Comparison of ENCODE assay signal across 8 mouse cellular contexts in genomic region chr11:30657069-30657468, GRCm38 (mm10). TPM values are rescaled to one million over a fixed set of nuclear protein-coding genes. Genes with fewer than 3 reads are reported as not detected.
DNase-seq lines count a peak whose midpoint lies in the region; ATAC-seq and TF ChIP-seq lines count a peak whose summit lies in the region.

No protein-coding gene starts in this region.

- DNase-seq in embryonic facial prominence, embryonic 11.5 days (ENCODE audit: low spot score) = peak; percentile 48
- no peak for DNase-seq in embryonic facial prominence, embryonic 10.5 days (ENCODE audit: low spot score)
- peak; percentile 74 for DNase-seq in 3T3-L1 (ENCODE audit: low read depth, low spot score)
- DNase-seq in c-Kit-positive CD71-positive TER-119-negative erythroid progenitor cells, embryonic 14.5 days (ENCODE audit: low read depth) = peak; percentile 19
- DNase-seq in forebrain, postnatal 0 days = peak; percentile 78
- peak; percentile 52 for DNase-seq in kidney, postnatal 10 days

- H3K4me3 ChIP-seq in embryonic facial prominence, embryonic 11.5 days (ENCODE audit: low read depth, low read length) = no peak overlapping the region
- H3K4me3 ChIP-seq in embryonic facial prominence, embryonic 10.5 days = no peak overlapping the region
- no peak overlapping the region for H3K4me3 ChIP-seq in forebrain, postnatal 0 days (ENCODE audit: low read depth, low read length)
- no peak overlapping the region for H3K4me3 ChIP-seq in midbrain, embryonic 13.5 days (replicated peaks)

- no peak overlapping the region for H3K4me2 ChIP-seq in embryonic facial prominence, embryonic 11.5 days (ENCODE audit: low read depth, low read length)
- H3K4me2 ChIP-seq in forebrain, postnatal 0 days (ENCODE audit: low read depth) = no peak overlapping the region
- no peak overlapping the region for H3K4me2 ChIP-seq in midbrain, embryonic 13.5 days (replicated peaks)

- no peak overlapping the region for H3K27ac ChIP-seq in embryonic facial prominence, embryonic 11.5 days (replicated peaks; ENCODE audit: low read depth, low read length)
- H3K27ac ChIP-seq in embryonic facial prominence, embryonic 10.5 days (replicated peaks) = no peak overlapping the region
- no peak overlapping the region for H3K27ac ChIP-seq in forebrain, postnatal 0 days (ENCODE audit: low read depth, low read length)
- H3K27ac ChIP-seq in midbrain, embryonic 13.5 days = no peak overlapping the region

- no peaks in the 10 kb centered on the region for H3K4me1 ChIP-seq in embryonic facial prominence, embryonic 11.5 days (ENCODE audit: control insufficient read depth, insufficient read depth, low read length)
- H3K4me1 ChIP-seq in embryonic facial prominence, embryonic 10.5 days = no peaks in the 10 kb centered on the region
- H3K4me1 ChIP-seq in forebrain, postnatal 0 days (ENCODE audit: insufficient read depth) = no peaks in the 10 kb centered on the region
- H3K4me1 ChIP-seq in midbrain, embryonic 13.5 days (replicated peaks) = no peaks in the 10 kb centered on the region

- H3K9ac ChIP-seq in embryonic facial prominence, embryonic 11.5 days (replicated peaks; ENCODE audit: low read length) = no peak overlapping the region
- no peak overlapping the region for H3K9ac ChIP-seq in forebrain, postnatal 0 days
- no peak overlapping the region for H3K9ac ChIP-seq in midbrain, embryonic 13.5 days (replicated peaks)

- WGBS in embryonic facial prominence, embryonic 11.5 days = 37% methylated on average over 2 of the region's 2 CpGs
- 38% methylated on average over 2 of the region's 2 CpGs for WGBS in embryonic facial prominence, embryonic 10.5 days
- WGBS in forebrain, postnatal 0 days = 34% methylated on average over 2 of the region's 2 CpGs
- 38% methylated on average over 2 of the region's 2 CpGs for WGBS in midbrain, embryonic 13.5 days

- no peaks in the 10 kb centered on the region for H3K27me3 ChIP-seq in embryonic facial prominence, embryonic 11.5 days (ENCODE audit: control insufficient read depth, insufficient read depth, low read length)
- no peaks in the 10 kb centered on the region for H3K27me3 ChIP-seq in embryonic facial prominence, embryonic 10.5 days (replicated peaks; ENCODE audit: low read depth, poor library complexity, severe bottlenecking)
- no peaks in the 10 kb centered on the region for H3K27me3 ChIP-seq in forebrain, postnatal 0 days (ENCODE audit: insufficient read depth, low read length)
- H3K27me3 ChIP-seq in midbrain, embryonic 13.5 days = no peaks in the 10 kb centered on the region

- H3K9me3 ChIP-seq in embryonic facial prominence, embryonic 11.5 days (replicated peaks; ENCODE audit: control insufficient read depth, low read length) = no peaks in the 10 kb centered on the region
- H3K9me3 ChIP-seq in embryonic facial prominence, embryonic 10.5 days = no peaks in the 10 kb centered on the region
- no peaks in the 10 kb centered on the region for H3K9me3 ChIP-seq in forebrain, postnatal 0 days (ENCODE audit: low read length)
- H3K9me3 ChIP-seq in midbrain, embryonic 13.5 days = no peaks in the 10 kb centered on the region

- no peaks in the 10 kb centered on the region for H3K36me3 ChIP-seq in embryonic facial prominence, embryonic 11.5 days (replicated peaks; ENCODE audit: control insufficient read depth, insufficient read depth, low read depth, low read length)
- no peaks in the 10 kb centered on the region for H3K36me3 ChIP-seq in embryonic facial prominence, embryonic 10.5 days (replicated peaks)
- H3K36me3 ChIP-seq in forebrain, postnatal 0 days (ENCODE audit: insufficient read depth) = no peaks in the 10 kb centered on the region
- no peaks in the 10 kb centered on the region for H3K36me3 ChIP-seq in midbrain, embryonic 13.5 days

- no peak for ATAC-seq in embryonic facial prominence, embryonic 11.5 days (replicated peaks; ENCODE audit: insufficient number of reproducible peaks, low FRiP score, low TSS enrichment, low read depth)
- peak; percentile 94 for ATAC-seq in forebrain, postnatal 0 days
- peak; percentile 83 for ATAC-seq in midbrain, embryonic 13.5 days
- no peak for ATAC-seq in monocyte, adult 5-6 weeks (replicated peaks; ENCODE audit: insufficient number of reproducible peaks, low FRiP score, low TSS enrichment, poor library complexity, severe bottlenecking)

- peak; percentile 89 for TF ChIP-seq CTCF in forebrain, postnatal 0 days (IDR thresholded peaks at IDR 0.05; ENCODE audit: low read depth)

RNA-seq across cellular contexts. Expression of gene Acyp2, which starts 7.7 kb away (rescaled TPM):
- 7.6 and 8.5 TPM in 2 replicates for polyA plus RNA-seq in embryonic facial prominence, embryonic 11.5 days (2014; fragmentation: Nextera tagmentation; extraction: Ambion mirVana)
- 5.1 and 5.3 TPM in 2 replicates for polyA plus RNA-seq in embryonic facial prominence, embryonic 10.5 days (2016; fragmentation: Nextera tagmentation; extraction: Ambion mirVana)
- 14.0 and 16.6 TPM in 2 replicates for total RNA-seq in forebrain, postnatal 0 days (2014; rRNA removed)
- polyA plus RNA-seq in forebrain, postnatal 0 days (2015; fragmentation: Nextera tagmentation; extraction: Ambion mirVana) = 25.0 and 28.4 TPM in 2 replicates
- 13.1 and 14.8 TPM in 2 replicates for polyA plus RNA-seq in midbrain, embryonic 13.5 days (2015; fragmentation: Nextera tagmentation; extraction: Ambion mirVana)
- 3.0 to 7.5 TPM (median 3.7 TPM) in 3 replicates for total RNA-seq in monocyte, adult 5-6 weeks (2017)

Comparison
In these comparisons a context has a peak if more than half of its experiments do, and no peak if none do; other contexts are left out.
1. ATAC-seq: peak in forebrain, postnatal 0 days (single experiment) and midbrain, embryonic 13.5 days (single experiment); none in embryonic facial prominence, embryonic 11.5 days (single experiment) and monocyte, adult 5-6 weeks (single experiment).